Mouse (Mus musculus): ENCODE measurements around the gene Cysrt1.

DNA sequence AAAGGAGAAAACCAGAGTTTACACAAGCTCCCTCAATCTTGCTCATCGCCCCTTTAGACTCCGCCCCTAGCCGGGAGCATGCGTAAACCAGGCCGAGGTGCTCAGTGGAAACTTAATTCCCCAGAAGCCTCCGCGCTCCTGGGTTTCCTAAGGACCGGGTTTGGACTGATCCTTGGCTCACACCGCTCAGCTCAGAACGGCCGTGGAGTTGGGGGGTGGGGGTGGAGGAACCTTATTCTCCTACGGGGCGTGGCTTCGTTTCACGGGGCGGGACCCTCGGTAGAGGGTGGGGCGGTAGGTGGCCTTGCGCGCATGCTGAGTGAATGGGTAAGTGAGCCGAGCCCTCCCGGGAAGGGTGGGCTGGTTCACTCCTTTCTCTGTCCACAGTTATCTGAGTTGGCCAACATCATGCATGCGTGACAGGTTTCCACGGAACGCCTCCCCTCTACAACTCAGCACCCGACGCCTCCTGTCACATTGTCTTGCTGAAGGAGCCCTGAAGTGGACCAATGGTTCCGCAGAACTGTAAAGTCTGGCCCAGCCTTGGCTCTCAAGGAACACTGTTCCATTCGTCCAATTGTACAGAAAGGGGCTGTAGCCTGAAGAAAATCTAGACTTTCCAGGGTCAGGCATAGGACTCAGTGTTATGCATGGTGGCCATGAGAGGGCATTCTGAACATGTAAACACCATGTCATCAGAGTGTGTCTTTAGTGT is 1.4 kb downstream of the Cysrt1 start:
- TF ChIP-seq POLR2A (IDR thresholded peaks at IDR 0.05; ENCODE audit: borderline replicate concordance, extremely low read depth, low read depth, low read length) (peak; percentile 38; the same call in 1 of the 2 replicates), CTCF (IDR thresholded peaks at IDR 0.05; ENCODE audit: insufficient read depth, low read length) (no peak)

Data from lung, adult 2 months (tissue).